Mouse (Mus musculus): Measurements from ENCODE around the gene Car10. TPM values are rescaled to one million over a fixed set of nuclear protein-coding genes. Genes with fewer than 3 reads are reported as not detected.

Car10 gene
- polyA plus RNA-seq, 1 experiment from 2014 or later, result 1.7 TPM

- no peak overlapping the region for H3K4me2 ChIP-seq
- H3K4me3 ChIP-seq (ENCODE audit: low read depth, low read length), result no peak overlapping the region
- H3K27me3 ChIP-seq (ENCODE audit: control insufficient read depth, insufficient read depth, low read length), result no peaks in the 10 kb centered on the region
- no peaks in the 10 kb centered on the region for H3K9me3 ChIP-seq (ENCODE audit: control insufficient read depth, low read length)
- ATAC-seq (ENCODE audit: low FRiP score) (no peak), DNase-seq (ENCODE audit: low spot score, missing footprints) (no peak)
- H3K27ac ChIP-seq (ENCODE audit: low read depth, low read length), result no peak overlapping the region
- WGBS, result 88% methylated on average over 3 of the region's 3 CpGs
- H3K4me1 ChIP-seq (ENCODE audit: control insufficient read depth, insufficient read depth, low read length), result no peaks in the 10 kb centered on the region
- no peak overlapping the region for H3K9ac ChIP-seq (ENCODE audit: low read length)
- H3K36me3 ChIP-seq (ENCODE audit: control insufficient read depth, insufficient read depth, low read length), result no peaks in the 10 kb centered on the region
These were observed 239.9 kb downstream of the Car10 start for GRCm38 (mm10) chr11:93337756-93338155.

- Histone ChIP-seq H3K9ac (ENCODE audit: low read length) (no peak overlapping the region), H3K27me3 (ENCODE audit: control insufficient read depth, insufficient read depth, low read length) (no peaks in the 10 kb centered on the region), H3K4me2 (no peak overlapping the region), H3K4me3 (ENCODE audit: low read depth, low read length) (no peak overlapping the region), H3K4me1 (ENCODE audit: control insufficient read depth, insufficient read depth, low read length) (no peaks in the 10 kb centered on the region), H3K27ac (ENCODE audit: low read depth, low read length) (no peak overlapping the region), H3K36me3 (ENCODE audit: control insufficient read depth, insufficient read depth, low read length) (no peaks in the 10 kb centered on the region), H3K9me3 (ENCODE audit: control insufficient read depth, low read length) (no peaks in the 10 kb centered on the region)
- DNase-seq (ENCODE audit: low spot score, missing footprints), result no peak
- WGBS, result 88% methylated on average over 3 of the region's 3 CpGs
- ATAC-seq (ENCODE audit: low FRiP score), result no peak
These were observed 246.1 kb downstream of the Car10 start for GRCm38 (mm10) chr11:93343961-93344360.

DNA sequence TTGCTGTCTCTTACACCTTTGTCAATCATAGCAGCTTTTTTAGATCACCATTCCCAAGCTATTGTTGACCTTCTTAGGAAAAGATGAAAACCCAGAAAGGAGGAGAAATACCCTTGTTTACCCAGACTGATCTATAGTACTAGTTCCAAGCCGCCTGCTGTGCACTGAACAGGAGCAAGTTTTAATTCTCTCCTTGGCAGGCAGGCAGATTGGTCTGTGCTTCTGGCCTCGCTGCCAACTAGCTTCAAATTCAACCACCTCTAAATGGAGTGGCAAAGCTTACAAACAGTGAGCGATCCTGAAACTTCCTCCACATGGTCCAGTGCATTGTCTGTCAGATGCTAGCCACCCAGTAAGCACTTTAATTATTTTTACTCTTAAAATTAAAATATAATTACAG lies 247.0 kb downstream of the Car10 start:
- Histone ChIP-seq H3K4me1 (ENCODE audit: control insufficient read depth, insufficient read depth, low read length) (no peaks in the 10 kb centered on the region), H3K4me2 (no peak overlapping the region), H3K27ac (ENCODE audit: low read depth, low read length) (no peak overlapping the region), H3K4me3 (ENCODE audit: low read depth, low read length) (no peak overlapping the region), H3K36me3 (ENCODE audit: control insufficient read depth, insufficient read depth, low read length) (no peaks in the 10 kb centered on the region), H3K9me3 (ENCODE audit: control insufficient read depth, low read length) (no peaks in the 10 kb centered on the region), H3K9ac (ENCODE audit: low read length) (no peak overlapping the region), H3K27me3 (ENCODE audit: control insufficient read depth, insufficient read depth, low read length) (no peaks in the 10 kb centered on the region)
- no peak for DNase-seq (ENCODE audit: low spot score, missing footprints)
- 78% methylated on average over 3 of the region's 3 CpGs for WGBS
- no peak for ATAC-seq (ENCODE audit: low FRiP score)

- H3K36me3 ChIP-seq (ENCODE audit: control insufficient read depth, insufficient read depth, low read length), result no peaks in the 10 kb centered on the region
- DNase-seq (ENCODE audit: low spot score, missing footprints) (no peak), ATAC-seq (ENCODE audit: low FRiP score) (no peak)
- H3K4me2 ChIP-seq, result no peak overlapping the region
- WGBS, result 71% methylated on average over 2 of the region's 2 CpGs
- H3K9me3 ChIP-seq (ENCODE audit: control insufficient read depth, low read length), result no peaks in the 10 kb centered on the region
- no peak overlapping the region for H3K27ac ChIP-seq (ENCODE audit: low read depth, low read length)
- H3K4me1 ChIP-seq (ENCODE audit: control insufficient read depth, insufficient read depth, low read length), result no peaks in the 10 kb centered on the region
- no peak overlapping the region for H3K4me3 ChIP-seq (ENCODE audit: low read depth, low read length)
- no peaks in the 10 kb centered on the region for H3K27me3 ChIP-seq (ENCODE audit: control insufficient read depth, insufficient read depth, low read length)
- H3K9ac ChIP-seq (ENCODE audit: low read length), result no peak overlapping the region
These were observed 263.7 kb downstream of the Car10 start for GRCm38 (mm10) chr11:93361576-93361975.

DNA sequence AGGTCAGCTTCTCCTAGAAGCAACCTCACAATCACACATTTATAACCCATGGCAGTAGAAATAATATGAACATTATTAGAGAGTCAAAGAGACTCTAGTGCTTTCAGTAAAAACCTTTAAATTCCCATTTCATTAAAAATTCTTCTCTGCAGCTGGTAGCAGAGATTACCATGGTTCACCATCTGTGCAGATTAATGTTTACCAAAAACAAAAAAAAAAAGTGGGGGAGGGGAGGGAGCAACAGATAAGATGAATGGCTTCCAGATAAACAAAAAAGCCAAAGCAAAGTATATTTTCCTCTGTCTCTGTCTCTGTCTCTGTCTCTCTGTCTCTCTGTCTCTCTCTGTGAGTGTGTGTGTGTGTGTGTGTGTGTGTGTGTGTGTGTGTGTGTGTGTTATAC lies 266.3 kb downstream of the Car10 start:
- no peak for ATAC-seq (ENCODE audit: low FRiP score)
- no peak overlapping the region for H3K4me3 ChIP-seq (ENCODE audit: low read depth, low read length)

DNA sequence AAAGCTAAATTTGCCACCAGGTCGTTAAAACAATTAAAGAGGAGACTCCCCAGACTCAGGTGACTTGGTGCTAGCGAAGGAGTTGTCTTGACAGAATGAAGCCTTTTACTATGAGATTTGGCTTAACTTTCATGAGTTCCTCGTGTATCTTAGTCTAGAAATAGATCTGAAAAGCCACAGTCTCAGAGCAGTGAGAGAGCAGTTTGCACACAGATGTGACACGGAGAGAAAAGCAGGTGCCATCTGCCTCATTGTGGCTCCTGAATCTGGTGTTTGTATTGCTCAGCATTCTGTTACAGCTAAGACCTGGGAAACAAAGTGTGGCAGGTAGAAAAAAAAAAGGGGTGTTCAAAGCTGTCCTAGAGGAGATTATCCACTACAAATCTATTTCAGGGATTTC lies 269.4 kb downstream of the Car10 start:
- Histone ChIP-seq H3K27ac (ENCODE audit: low read depth, low read length) (no peak overlapping the region), H3K9ac (ENCODE audit: low read length) (no peak overlapping the region), H3K4me3 (ENCODE audit: low read depth, low read length) (no peak overlapping the region), H3K36me3 (ENCODE audit: control insufficient read depth, insufficient read depth, low read length) (no peaks in the 10 kb centered on the region), H3K4me1 (ENCODE audit: control insufficient read depth, insufficient read depth, low read length) (no peaks in the 10 kb centered on the region), H3K27me3 (ENCODE audit: control insufficient read depth, insufficient read depth, low read length) (no peaks in the 10 kb centered on the region), H3K9me3 (ENCODE audit: control insufficient read depth, low read length) (no peaks in the 10 kb centered on the region), H3K4me2 (no peak overlapping the region)
- WGBS, result 32% methylated on average over 4 of the region's 4 CpGs
- DNase-seq (ENCODE audit: low spot score, missing footprints), result no peak
- ATAC-seq (ENCODE audit: low FRiP score), result no peak

More for the DNA sequence above, 266.3 kb downstream of the Car10 start:
- no peaks in the 10 kb centered on the region for H3K9me3 ChIP-seq (ENCODE audit: control insufficient read depth, low read length)
- no peaks in the 10 kb centered on the region for H3K4me1 ChIP-seq (ENCODE audit: control insufficient read depth, insufficient read depth, low read length)
- H3K36me3 ChIP-seq (ENCODE audit: control insufficient read depth, insufficient read depth, low read length), result no peaks in the 10 kb centered on the region
- no peaks in the 10 kb centered on the region for H3K27me3 ChIP-seq (ENCODE audit: control insufficient read depth, insufficient read depth, low read length)
- DNase-seq (ENCODE audit: low spot score, missing footprints), result no peak
- H3K4me2 ChIP-seq, result no peak overlapping the region
- no peak overlapping the region for H3K9ac ChIP-seq (ENCODE audit: low read length)
- H3K27ac ChIP-seq (ENCODE audit: low read depth, low read length), result no peak overlapping the region

- ATAC-seq (ENCODE audit: low FRiP score) (no peak), DNase-seq (ENCODE audit: low spot score, missing footprints) (no peak)
- 44% methylated on average over 5 of the region's 5 CpGs for WGBS
- H3K36me3 ChIP-seq (ENCODE audit: control insufficient read depth, insufficient read depth, low read length), result no peaks in the 10 kb centered on the region
- no peak overlapping the region for H3K4me3 ChIP-seq (ENCODE audit: low read depth, low read length)
- no peaks in the 10 kb centered on the region for H3K4me1 ChIP-seq (ENCODE audit: control insufficient read depth, insufficient read depth, low read length)
- H3K27me3 ChIP-seq (ENCODE audit: control insufficient read depth, insufficient read depth, low read length), result no peaks in the 10 kb centered on the region
- H3K27ac ChIP-seq (ENCODE audit: low read depth, low read length), result no peak overlapping the region
- no peak overlapping the region for H3K4me2 ChIP-seq
- H3K9ac ChIP-seq (ENCODE audit: low read length), result no peak overlapping the region
- no peaks in the 10 kb centered on the region for H3K9me3 ChIP-seq (ENCODE audit: control insufficient read depth, low read length)
These were observed 269.9 kb downstream of the Car10 start for GRCm38 (mm10) chr11:93367740-93368139.

GRCm38 (mm10) chr11:93373697-93374354 lies 276.0 kb downstream of the Car10 start:
- Histone ChIP-seq H3K4me3 (ENCODE audit: low read depth, low read length) (no peak overlapping the region), H3K4me2 (no peak overlapping the region), H3K27me3 (ENCODE audit: control insufficient read depth, insufficient read depth, low read length) (no peaks in the 10 kb centered on the region), H3K36me3 (ENCODE audit: control insufficient read depth, insufficient read depth, low read length) (no peaks in the 10 kb centered on the region), H3K4me1 (ENCODE audit: control insufficient read depth, insufficient read depth, low read length) (no peaks in the 10 kb centered on the region), H3K27ac (ENCODE audit: low read depth, low read length) (no peak overlapping the region), H3K9ac (ENCODE audit: low read length) (no peak overlapping the region), H3K9me3 (ENCODE audit: control insufficient read depth, low read length) (no peaks in the 10 kb centered on the region)
- no peak for ATAC-seq (ENCODE audit: low FRiP score)
- WGBS, result 78% methylated on average over 4 of the region's 4 CpGs
- no peak for DNase-seq (ENCODE audit: low spot score, missing footprints)

- H3K4me1 ChIP-seq (ENCODE audit: control insufficient read depth, insufficient read depth, low read length), result no peaks in the 10 kb centered on the region
- H3K4me3 ChIP-seq (ENCODE audit: low read depth, low read length), result no peak overlapping the region
- no peak for ATAC-seq (ENCODE audit: low FRiP score)
- no peak overlapping the region for H3K4me2 ChIP-seq
- H3K9me3 ChIP-seq (ENCODE audit: control insufficient read depth, low read length), result no peaks in the 10 kb centered on the region
- no peak for DNase-seq (ENCODE audit: low spot score, missing footprints)
- no peaks in the 10 kb centered on the region for H3K36me3 ChIP-seq (ENCODE audit: control insufficient read depth, insufficient read depth, low read length)
- H3K27ac ChIP-seq (ENCODE audit: low read depth, low read length), result no peak overlapping the region
- no peak overlapping the region for H3K9ac ChIP-seq (ENCODE audit: low read length)
- 85% methylated on average over 4 of the region's 4 CpGs for WGBS
- H3K27me3 ChIP-seq (ENCODE audit: control insufficient read depth, insufficient read depth, low read length), result no peaks in the 10 kb centered on the region
These were observed 293.3 kb downstream of the Car10 start for GRCm38 (mm10) chr11:93391159-93391558.
